Mouse (Mus musculus) liver, adult 2 months (tissue): ENCODE results near the gene Zfp319.

Source experiments
- CTCF ChIP-seq: fragments of 200-500 bp; IDR thresholded peaks from 2 replicates; pipeline ENCODE4 v1.5.1; 2011; ENCODE audit warnings: low read depth, low read length, control low read depth
- POLR2A ChIP-seq: fragments of 200-500 bp; IDR thresholded peaks from 2 replicates; pipeline ENCODE4 v1.6.1; 2011; ENCODE audit warnings: low read length, control low read depth; ENCODE audit not compliant: insufficient read depth; ENCODE audit errors: extremely low read depth

DNA sequence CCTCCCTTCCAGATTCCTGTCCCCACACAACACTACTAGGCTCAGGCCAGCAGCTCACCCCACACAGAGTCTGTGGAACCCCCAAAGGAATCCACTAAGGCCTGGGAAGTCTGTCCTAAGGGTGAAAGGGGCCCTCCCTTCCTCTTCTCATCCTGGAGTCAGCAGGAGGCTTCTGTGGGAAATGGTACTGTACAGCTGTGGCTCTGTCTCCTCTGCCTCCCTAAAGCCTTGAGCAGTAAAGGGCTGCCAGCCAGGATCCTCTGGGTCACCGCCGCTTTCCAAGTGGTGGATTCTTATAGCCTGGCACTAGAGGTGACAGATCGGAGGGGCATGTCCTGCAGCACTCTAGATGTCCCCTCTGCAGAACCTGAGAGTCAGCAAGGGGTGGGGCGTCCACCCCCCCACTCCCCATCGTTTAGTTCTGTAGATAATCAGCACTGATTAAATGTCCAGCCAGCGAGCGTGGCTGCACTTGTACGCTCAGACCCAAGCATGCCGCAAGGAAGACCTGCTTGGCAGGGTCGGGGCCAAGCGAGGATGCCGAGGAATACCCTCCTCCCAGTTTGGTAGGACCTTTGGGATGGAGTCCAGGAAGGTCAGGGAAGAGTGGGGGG lies 41.7 kb upstream of the Zfp319 start:
- TF ChIP-seq CTCF = no peak
- no peak for TF ChIP-seq POLR2A
